Mouse (Mus musculus): ENCODE results near the gene Hdhd3. TPM values are rescaled to one million over a fixed set of nuclear protein-coding genes. Genes with fewer than 3 reads are reported as not detected.
A peak's percentile ranks its signal among the peaks of the same experiment; 100 is the strongest.

Gene Hdhd3
- polyA plus RNA-seq, 1 experiment = 0.51 TPM

- peak; percentile 61 for TF ChIP-seq CTCF (IDR thresholded peaks at IDR 0.05; ENCODE audit: low read depth, low read length)
- TF ChIP-seq EP300 (IDR thresholded peaks at IDR 0.05; ENCODE audit: insufficient read depth, low read depth, low read length) = no peak
- no peak for TF ChIP-seq POLR2A (IDR thresholded peaks at IDR 0.05; ENCODE audit: insufficient read depth, low read length)
- no peak overlapping the region for H3K4me3 ChIP-seq (ENCODE audit: low read depth, low read length)
- H3K9ac ChIP-seq (ENCODE audit: low read depth, poor library complexity, severe bottlenecking) = no peak overlapping the region
- no peaks in the 10 kb centered on the region for H3K9me3 ChIP-seq (replicated peaks; ENCODE audit: control insufficient read depth, insufficient read depth, low read length, poor library complexity, severe bottlenecking)
- no peaks in the 10 kb centered on the region for H3K4me1 ChIP-seq (ENCODE audit: control insufficient read depth, insufficient read depth, low read length)
- peaks cover 4% of the 10 kb centered on the region for H3K36me3 ChIP-seq (ENCODE audit: control insufficient read depth, insufficient read depth, low read length, poor library complexity, severe bottlenecking)
- H3K27me3 ChIP-seq (ENCODE audit: control insufficient read depth, insufficient read depth, low read length, poor library complexity, severe bottlenecking) = no peaks in the 10 kb centered on the region
- no peak overlapping the region for H3K27ac ChIP-seq (ENCODE audit: insufficient read depth, low read length)
Measured at GRCm38 (mm10) chr4:62506798-62507197, 3.5 kb upstream of the Hdhd3 start.

GRCm38 (mm10) chr4:62505991-62506390 is 2.7 kb upstream of the Hdhd3 start:
- Histone ChIP-seq H3K27me3 (ENCODE audit: control insufficient read depth, insufficient read depth, low read length, poor library complexity, severe bottlenecking) (no peaks in the 10 kb centered on the region), H3K36me3 (ENCODE audit: control insufficient read depth, insufficient read depth, low read length, poor library complexity, severe bottlenecking) (peaks cover 4% of the 10 kb centered on the region), H3K9ac (ENCODE audit: low read depth, poor library complexity, severe bottlenecking) (no peak overlapping the region), H3K4me1 (ENCODE audit: control insufficient read depth, insufficient read depth, low read length) (no peaks in the 10 kb centered on the region), H3K9me3 (replicated peaks; ENCODE audit: control insufficient read depth, insufficient read depth, low read length, poor library complexity, severe bottlenecking) (no peaks in the 10 kb centered on the region), H3K27ac (ENCODE audit: insufficient read depth, low read length) (no peak overlapping the region), H3K4me3 (ENCODE audit: low read depth, low read length) (no peak overlapping the region)
- TF ChIP-seq EP300 (IDR thresholded peaks at IDR 0.05; ENCODE audit: insufficient read depth, low read depth, low read length) = no peak
- no peak for TF ChIP-seq CTCF (IDR thresholded peaks at IDR 0.05; ENCODE audit: low read depth, low read length)
- no peak for TF ChIP-seq POLR2A (IDR thresholded peaks at IDR 0.05; ENCODE audit: insufficient read depth, low read length)

GRCm38 (mm10) chr4:62502969-62503368 is 298 bp downstream of the Hdhd3 start:
- H3K4me1 ChIP-seq (ENCODE audit: control insufficient read depth, insufficient read depth, low read length) = no peaks in the 10 kb centered on the region
- no peak overlapping the region for H3K4me3 ChIP-seq (ENCODE audit: low read depth, low read length)
- H3K36me3 ChIP-seq (ENCODE audit: control insufficient read depth, insufficient read depth, low read length, poor library complexity, severe bottlenecking) = no peaks in the 10 kb centered on the region
- H3K9ac ChIP-seq (ENCODE audit: low read depth, poor library complexity, severe bottlenecking) = no peak overlapping the region
- no peak for TF ChIP-seq EP300 (IDR thresholded peaks at IDR 0.05; ENCODE audit: insufficient read depth, low read depth, low read length)
- no peak for TF ChIP-seq CTCF (IDR thresholded peaks at IDR 0.05; ENCODE audit: low read depth, low read length)
- no peak for TF ChIP-seq POLR2A (IDR thresholded peaks at IDR 0.05; ENCODE audit: insufficient read depth, low read length)
- H3K9me3 ChIP-seq (replicated peaks; ENCODE audit: control insufficient read depth, insufficient read depth, low read length, poor library complexity, severe bottlenecking) = no peaks in the 10 kb centered on the region
- H3K27ac ChIP-seq (ENCODE audit: insufficient read depth, low read length) = no peak overlapping the region
- no peaks in the 10 kb centered on the region for H3K27me3 ChIP-seq (ENCODE audit: control insufficient read depth, insufficient read depth, low read length, poor library complexity, severe bottlenecking)

GRCm38 (mm10) chr4:62501964-62502732 is 1.1 kb downstream of the Hdhd3 start:
- Histone ChIP-seq H3K4me1 (ENCODE audit: control insufficient read depth, insufficient read depth, low read length) (no peaks in the 10 kb centered on the region), H3K27ac (ENCODE audit: insufficient read depth, low read length) (no peak overlapping the region), H3K36me3 (ENCODE audit: control insufficient read depth, insufficient read depth, low read length, poor library complexity, severe bottlenecking) (no peaks in the 10 kb centered on the region), H3K9me3 (replicated peaks; ENCODE audit: control insufficient read depth, insufficient read depth, low read length, poor library complexity, severe bottlenecking) (no peaks in the 10 kb centered on the region), H3K9ac (ENCODE audit: low read depth, poor library complexity, severe bottlenecking) (peak overlapping the region; percentile 32), H3K4me3 (ENCODE audit: low read depth, low read length) (peak overlapping the region; percentile 74), H3K27me3 (ENCODE audit: control insufficient read depth, insufficient read depth, low read length, poor library complexity, severe bottlenecking) (no peaks in the 10 kb centered on the region)
- TF ChIP-seq EP300 (IDR thresholded peaks at IDR 0.05; ENCODE audit: insufficient read depth, low read depth, low read length) = peak; percentile 52; the same call in 1 of the 2 replicates
- no peak for TF ChIP-seq POLR2A (IDR thresholded peaks at IDR 0.05; ENCODE audit: insufficient read depth, low read length)

GRCm38 (mm10) chr4:62501534-62501933 is 1.7 kb downstream of the Hdhd3 start:
- no peak for TF ChIP-seq CTCF (IDR thresholded peaks at IDR 0.05; ENCODE audit: low read depth, low read length)
- TF ChIP-seq POLR2A (IDR thresholded peaks at IDR 0.05; ENCODE audit: insufficient read depth, low read length) = no peak
- no peak for TF ChIP-seq EP300 (IDR thresholded peaks at IDR 0.05; ENCODE audit: insufficient read depth, low read depth, low read length)
- no peak overlapping the region for H3K27ac ChIP-seq (ENCODE audit: insufficient read depth, low read length)
- H3K4me1 ChIP-seq (ENCODE audit: control insufficient read depth, insufficient read depth, low read length) = no peaks in the 10 kb centered on the region

GRCm38 (mm10) chr4:62500799-62501198 is 2.5 kb downstream of the Hdhd3 start:
- H3K4me1 ChIP-seq (ENCODE audit: control insufficient read depth, insufficient read depth, low read length) = no peaks in the 10 kb centered on the region
- no peaks in the 10 kb centered on the region for H3K27me3 ChIP-seq (ENCODE audit: control insufficient read depth, insufficient read depth, low read length, poor library complexity, severe bottlenecking)
- no peaks in the 10 kb centered on the region for H3K36me3 ChIP-seq (ENCODE audit: control insufficient read depth, insufficient read depth, low read length, poor library complexity, severe bottlenecking)
- no peak overlapping the region for H3K9ac ChIP-seq (ENCODE audit: low read depth, poor library complexity, severe bottlenecking)
- no peaks in the 10 kb centered on the region for H3K9me3 ChIP-seq (replicated peaks; ENCODE audit: control insufficient read depth, insufficient read depth, low read length, poor library complexity, severe bottlenecking)
- no peak overlapping the region for H3K27ac ChIP-seq (ENCODE audit: insufficient read depth, low read length)
- TF ChIP-seq POLR2A (IDR thresholded peaks at IDR 0.05; ENCODE audit: insufficient read depth, low read length) = no peak
- H3K4me3 ChIP-seq (ENCODE audit: low read depth, low read length) = no peak overlapping the region

More at GRCm38 (mm10) chr4:62501534-62501933, 1.7 kb downstream of the Hdhd3 start:
- Histone ChIP-seq H3K4me3 (ENCODE audit: low read depth, low read length) (peak overlapping the region; percentile 74), H3K36me3 (ENCODE audit: control insufficient read depth, insufficient read depth, low read length, poor library complexity, severe bottlenecking) (no peaks in the 10 kb centered on the region), H3K27me3 (ENCODE audit: control insufficient read depth, insufficient read depth, low read length, poor library complexity, severe bottlenecking) (no peaks in the 10 kb centered on the region), H3K9me3 (replicated peaks; ENCODE audit: control insufficient read depth, insufficient read depth, low read length, poor library complexity, severe bottlenecking) (no peaks in the 10 kb centered on the region), H3K9ac (ENCODE audit: low read depth, poor library complexity, severe bottlenecking) (peak overlapping the region; percentile 32)

Data from ES-Bruce4 (cell line).